Mouse (Mus musculus): ENCODE data around the gene Zfp963.

GRCm38 (mm10) chr8:69772106-69772505 lies 22.3 kb upstream of the Zfp963 start:
- TF ChIP-seq FLI1 (IDR thresholded peaks at IDR 0.05; ENCODE audit: low read length) (no peak), GATA1 (IDR thresholded peaks at IDR 0.05; ENCODE audit: borderline replicate concordance, low read length) (no peak)
